Mouse (Mus musculus): ENCODE measurements around the gene Opcml.

DNA sequence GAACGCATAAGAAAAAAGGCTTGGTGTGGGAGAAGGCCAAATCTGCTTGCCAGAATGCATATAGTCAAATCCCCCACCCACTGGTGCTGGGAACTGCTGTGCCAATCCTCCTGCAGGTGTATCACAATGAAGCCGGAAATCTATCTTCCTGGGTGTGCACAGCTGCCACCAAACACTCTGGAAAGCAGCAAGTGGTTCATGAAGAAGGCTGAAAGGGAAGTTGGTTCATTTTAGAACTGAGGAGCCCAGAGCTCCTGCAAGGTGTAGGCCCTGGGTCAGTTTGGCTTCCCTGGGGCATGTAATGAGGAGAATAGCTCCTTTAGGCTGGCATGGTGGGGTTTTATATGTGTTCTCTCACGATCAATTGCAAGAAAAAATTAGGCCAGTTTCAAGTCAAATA, 494.4 kb downstream of the Opcml start:
- no peak for TF ChIP-seq CTCF (IDR thresholded peaks at IDR 0.05; ENCODE audit: borderline replicate concordance, insufficient read depth, low read depth, low read length)
- TF ChIP-seq POLR2A (IDR thresholded peaks at IDR 0.05; ENCODE audit: borderline replicate concordance, insufficient read depth, low read length), result no peak

Data from cerebellum, adult 2 months (tissue).